Mouse (Mus musculus) embryo, embryonic 10.5 days (tissue): ENCODE measurements around the gene Cep250.

Experiments used
- DNase-seq: peaks from one replicate; pipeline ENCODE4 v3.0.0-alpha.2; 2015; ENCODE audit warnings: low spot score

Cep250 gene

GRCm38 (mm10) chr2:155962991-155963390 lies 6.7 kb downstream of the Cep250 start:
- peak; percentile 53 for DNase-seq

- no peak for DNase-seq
Observed at GRCm38 (mm10) chr2:155973348-155973747, 17.1 kb downstream of the Cep250 start.

GRCm38 (mm10) chr2:155974087-155974731 lies 18.0 kb downstream of the Cep250 start:
- DNase-seq = no peak

GRCm38 (mm10) chr2:155979328-155979991 lies 23.2 kb downstream of the Cep250 start:
- no peak for DNase-seq

GRCm38 (mm10) chr2:155985776-155986175 lies 29.5 kb downstream of the Cep250 start:
- no peak for DNase-seq

GRCm38 (mm10) chr2:155987131-155987530 lies 30.9 kb downstream of the Cep250 start:
- no peak for DNase-seq

GRCm38 (mm10) chr2:155989085-155989484 lies 32.8 kb downstream of the Cep250 start:
- no peak for DNase-seq

GRCm38 (mm10) chr2:155991151-155991550 lies 34.9 kb downstream of the Cep250 start:
- no peak for DNase-seq

- DNase-seq = no peak
Observed at GRCm38 (mm10) chr2:155991863-155992321, 35.6 kb downstream of the Cep250 start.

GRCm38 (mm10) chr2:156005393-156005792 lies 49.1 kb downstream of the Cep250 start:
- DNase-seq = peak; percentile 35

GRCm38 (mm10) chr2:156007888-156008532 lies 51.8 kb downstream of the Cep250 start, which contains the start of the genes 6430550D23Rik and Ergic3:
6430550D23Rik (minus strand) TSS chr2:156007977.
Ergic3 (plus strand) TSS chr2:156008045.
- peak; percentile 99 for DNase-seq

- no peak for DNase-seq
Observed at GRCm38 (mm10) chr2:156018106-156018505, 61.8 kb downstream of the Cep250 start.

- DNase-seq = no peak
Observed at GRCm38 (mm10) chr2:156021219-156021618, 65.0 kb downstream of the Cep250 start.

- no peak for DNase-seq
Observed at GRCm38 (mm10) chr2:156021765-156022164, 65.5 kb downstream of the Cep250 start.

- no peak for DNase-seq
Observed at GRCm38 (mm10) chr2:156025482-156025881, 69.2 kb downstream of the Cep250 start.

GRCm38 (mm10) chr2:156039390-156039789 lies 83.1 kb downstream of the Cep250 start:
- DNase-seq = no peak

- DNase-seq = no peak
Observed at GRCm38 (mm10) chr2:156042903-156043302, 86.6 kb downstream of the Cep250 start.

- DNase-seq = peak; percentile 49
Observed at GRCm38 (mm10) chr2:156047929-156048328, 91.7 kb downstream of the Cep250 start.
